Mouse (Mus musculus): ENCODE data around the gene Cpeb3.

DNA sequence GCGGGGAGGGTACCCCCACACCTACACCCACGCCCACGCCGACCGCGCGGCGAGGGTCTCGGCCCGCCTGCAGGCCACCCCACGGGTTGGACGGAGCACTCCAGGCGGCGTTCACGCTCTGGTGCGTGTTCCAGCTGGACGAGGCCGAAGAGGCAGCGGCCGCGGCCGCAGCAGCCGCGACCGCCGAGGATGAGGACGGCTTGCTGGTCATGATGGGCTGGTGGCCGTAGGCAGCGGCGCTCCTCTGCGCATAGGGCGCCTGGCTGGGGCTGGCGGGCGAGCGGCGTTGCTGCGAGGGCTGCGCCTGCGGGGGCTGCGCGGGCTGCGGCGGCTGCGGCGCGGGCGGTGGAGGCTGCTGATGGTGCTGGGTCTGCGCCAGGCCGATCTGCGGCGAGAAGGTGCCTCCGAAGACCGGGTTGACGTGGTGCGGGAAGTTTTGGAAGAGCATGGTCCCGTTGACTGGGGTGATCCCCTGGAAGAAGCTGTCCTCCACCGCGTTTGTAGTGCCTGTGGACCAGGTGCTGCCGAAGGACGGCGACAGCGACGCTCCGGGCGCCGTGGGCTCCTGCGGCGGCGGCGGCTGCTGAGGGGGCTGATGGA lies 34.2 kb downstream of the Cpeb3 start:
- TF ChIP-seq ZNF384 (IDR thresholded peaks at IDR 0.05; ENCODE audit: low read depth, low read length) (no peak), CHD2 (IDR thresholded peaks at IDR 0.05; ENCODE audit: low read depth, low read length) (no peak), MAFK (IDR thresholded peaks at IDR 0.05; ENCODE audit: insufficient read depth, low read depth, low read length) (no peak), HCFC1 (IDR thresholded peaks at IDR 0.05; ENCODE audit: borderline replicate concordance, insufficient read depth, low read length) (no peak)

All from ES-E14 (cell line).